14 mouse cellular contexts compared by ENCODE assay signal in the genomic region with DNA sequence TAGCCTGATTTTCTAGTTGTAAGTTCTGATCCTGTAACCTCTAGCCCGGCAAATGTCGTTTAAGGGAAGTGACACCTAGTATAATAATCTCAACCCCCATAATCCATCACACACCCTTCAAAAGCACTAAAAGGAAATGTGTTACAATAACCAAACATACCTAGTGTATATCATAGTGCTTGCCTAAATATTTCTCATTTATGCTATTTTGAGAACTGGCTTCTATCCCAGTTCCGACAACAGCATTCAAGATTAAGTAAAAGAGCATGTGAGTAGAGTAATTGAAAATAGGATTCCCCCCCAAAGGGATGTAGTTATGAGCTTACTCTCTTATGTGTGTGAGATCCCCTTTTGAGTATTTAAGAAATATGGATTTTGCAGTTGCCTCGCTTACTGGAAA.
A peak's percentile ranks its signal among the peaks of the same experiment; 100 is the strongest.
DNase-seq lines count a peak whose midpoint lies in the region; ATAC-seq lines count a peak whose summit lies in the region.
"Had no signal": no experiment of that assay in that cellular context is flagged by ENCODE, and none has a peak within 500 bp of the region (broad histone marks: within the 10 kb centered on the region; RNA-seq: fewer than 3 reads in every experiment).

No protein-coding gene starts in this region.

- H3K27me3 ChIP-seq in forebrain, embryonic 14.5 days (replicated peaks; ENCODE audit: control insufficient read depth, insufficient read depth, low read length), result no peaks in the 10 kb centered on the region
- H3K27me3 ChIP-seq in forebrain, embryonic 10.5 days (ENCODE audit: poor library complexity, severe bottlenecking), result no peaks in the 10 kb centered on the region
- no peaks in the 10 kb centered on the region for H3K27me3 ChIP-seq in hindbrain, embryonic 15.5 days
- no peaks in the 10 kb centered on the region for H3K27me3 ChIP-seq in hindbrain, embryonic 16.5 days (replicated peaks; ENCODE audit: control insufficient read depth, insufficient read depth, low read length)
- H3K27me3 ChIP-seq in lung, embryonic 16.5 days (ENCODE audit: control insufficient read depth, insufficient read depth, low read depth, low read length), result no peaks in the 10 kb centered on the region
- H3K27me3 ChIP-seq: liver, embryonic 13.5 days; midbrain, embryonic 12.5 days had no signal

- H3K27ac ChIP-seq in forebrain, embryonic 14.5 days (ENCODE audit: low read depth, low read length), result no peak overlapping the region
- no peak overlapping the region for H3K27ac ChIP-seq in forebrain, embryonic 10.5 days
- no peak overlapping the region for H3K27ac ChIP-seq in hindbrain, embryonic 15.5 days (replicated peaks)
- H3K27ac ChIP-seq in hindbrain, embryonic 16.5 days (ENCODE audit: low read depth, low read length), result no peak overlapping the region
- peak overlapping the region; percentile 76 for H3K27ac ChIP-seq in lung, embryonic 16.5 days (ENCODE audit: low read length)
- H3K27ac ChIP-seq: hindbrain, postnatal 0 days; liver, embryonic 13.5 days; macrophage; midbrain, embryonic 12.5 days had no signal

- no peak overlapping the region for H3K9ac ChIP-seq in forebrain, embryonic 14.5 days (ENCODE audit: low read length)
- H3K9ac ChIP-seq in hindbrain, embryonic 15.5 days, result no peak overlapping the region
- H3K9ac ChIP-seq in hindbrain, embryonic 16.5 days (ENCODE audit: low read depth, low read length), result no peak overlapping the region
- no peak overlapping the region for H3K9ac ChIP-seq in lung, embryonic 16.5 days (ENCODE audit: low read length)
- H3K9ac ChIP-seq: liver, embryonic 13.5 days; midbrain, embryonic 12.5 days had no signal

- H3K4me3 ChIP-seq in forebrain, embryonic 14.5 days (ENCODE audit: low read depth, low read length), result no peak overlapping the region
- no peak overlapping the region for H3K4me3 ChIP-seq in forebrain, embryonic 10.5 days
- no peak overlapping the region for H3K4me3 ChIP-seq in hindbrain, embryonic 15.5 days
- H3K4me3 ChIP-seq in hindbrain, embryonic 16.5 days (ENCODE audit: low read length), result no peak overlapping the region
- H3K4me3 ChIP-seq in lung, embryonic 16.5 days (ENCODE audit: low read length), result no peak overlapping the region
- H3K4me3 ChIP-seq: liver, embryonic 13.5 days; midbrain, embryonic 12.5 days had no signal

- no peaks in the 10 kb centered on the region for H3K36me3 ChIP-seq in forebrain, embryonic 14.5 days (ENCODE audit: control insufficient read depth, insufficient read depth, low read length)
- H3K36me3 ChIP-seq in forebrain, embryonic 10.5 days (replicated peaks), result no peaks in the 10 kb centered on the region
- H3K36me3 ChIP-seq in hindbrain, embryonic 15.5 days, result no peaks in the 10 kb centered on the region
- no peaks in the 10 kb centered on the region for H3K36me3 ChIP-seq in hindbrain, embryonic 16.5 days (ENCODE audit: control insufficient read depth, insufficient read depth, low read length)
- no peaks in the 10 kb centered on the region for H3K36me3 ChIP-seq in lung, embryonic 16.5 days (ENCODE audit: control insufficient read depth, insufficient read depth, low read length)
- H3K36me3 ChIP-seq: liver, embryonic 13.5 days; midbrain, embryonic 12.5 days had no signal

- H3K4me1 ChIP-seq in forebrain, embryonic 14.5 days (ENCODE audit: control insufficient read depth, insufficient read depth, low read length), result no peaks in the 10 kb centered on the region
- H3K4me1 ChIP-seq in forebrain, embryonic 10.5 days, result no peaks in the 10 kb centered on the region
- 0 out of 2 replicates have a peak, but pooled peaks cover 5% of the 10 kb centered on the region for H3K4me1 ChIP-seq in hindbrain, embryonic 15.5 days (replicated peaks)
- H3K4me1 ChIP-seq in hindbrain, embryonic 16.5 days (ENCODE audit: control insufficient read depth, insufficient read depth, low read depth, low read length), result no peaks in the 10 kb centered on the region
- peaks cover 19% of the 10 kb centered on the region for H3K4me1 ChIP-seq in lung, embryonic 16.5 days (replicated peaks; ENCODE audit: control insufficient read depth, insufficient read depth, low read length)
- H3K4me1 ChIP-seq: liver, embryonic 13.5 days; midbrain, embryonic 12.5 days had no signal

- H3K4me2 ChIP-seq in forebrain, embryonic 14.5 days (ENCODE audit: low read length), result no peak overlapping the region
- no peak overlapping the region for H3K4me2 ChIP-seq in hindbrain, embryonic 15.5 days
- no peak overlapping the region for H3K4me2 ChIP-seq in hindbrain, embryonic 16.5 days (ENCODE audit: low read length)
- H3K4me2 ChIP-seq in lung, embryonic 16.5 days (ENCODE audit: low read depth, low read length), result no peak overlapping the region; the same call in 1 of the 2 replicates
- H3K4me2 ChIP-seq: liver, embryonic 13.5 days; midbrain, embryonic 12.5 days had no signal

- no peaks in the 10 kb centered on the region for H3K9me3 ChIP-seq in forebrain, embryonic 14.5 days (replicated peaks; ENCODE audit: control insufficient read depth, low read length)
- H3K9me3 ChIP-seq in forebrain, embryonic 10.5 days, result no peaks in the 10 kb centered on the region
- no peaks in the 10 kb centered on the region for H3K9me3 ChIP-seq in hindbrain, embryonic 15.5 days
- no peaks in the 10 kb centered on the region for H3K9me3 ChIP-seq in hindbrain, embryonic 16.5 days (ENCODE audit: control insufficient read depth, low read length)
- no peaks in the 10 kb centered on the region for H3K9me3 ChIP-seq in lung, embryonic 16.5 days (ENCODE audit: control insufficient read depth, low read length)
- H3K9me3 ChIP-seq: liver, embryonic 13.5 days; midbrain, embryonic 12.5 days had no signal

- ATAC-seq in forebrain, embryonic 14.5 days, result no peak; the same call in 1 of the 2 replicates
- ATAC-seq in hindbrain, embryonic 15.5 days (ENCODE audit: low FRiP score, low read depth), result peak; percentile 75; the same call in 1 of the 2 replicates
- no peak; the same call in 1 of the 2 replicates for ATAC-seq in hindbrain, embryonic 16.5 days
- ATAC-seq in lung, embryonic 16.5 days (ENCODE audit: low read depth), result peak; percentile 86

- 85% methylated on average over 4 of the region's 4 CpGs for WGBS in forebrain, embryonic 14.5 days
- WGBS in forebrain, embryonic 10.5 days, result 96% methylated on average over 4 of the region's 4 CpGs
- 71% methylated on average over 4 of the region's 4 CpGs for WGBS in hindbrain, embryonic 15.5 days
- WGBS in hindbrain, embryonic 16.5 days, result 70% methylated on average over 4 of the region's 4 CpGs
- 18% methylated on average over 4 of the region's 4 CpGs for WGBS in lung, embryonic 16.5 days

- peak; percentile 13 for DNase-seq in forebrain, embryonic 14.5 days (ENCODE audit: low spot score)
- no peak for DNase-seq in forebrain, embryonic 10.5 days (ENCODE audit: extremely low spot score, low spot score)
- DNase-seq in lung, postnatal 14 days, result no peak
- peak; percentile 27 for DNase-seq in adipocyte (ENCODE audit: low spot score)
- no peak for DNase-seq in left cerebral cortex, adult 11 months (ENCODE audit: low spot score)
- DNase-seq: kidney, adult 8-10 months; liver, embryonic 13.5 days; thymus, adult 18-20 months had no signal

Comparison
In these comparisons a context has a peak if more than half of its experiments do, and no peak if none do; other contexts are left out.
1. ATAC-seq: peak in hindbrain, embryonic 15.5 days (single experiment) and lung, embryonic 16.5 days (single experiment); none in forebrain, embryonic 14.5 days (single experiment) and hindbrain, embryonic 16.5 days (single experiment).
2. DNase-seq: peak in forebrain, embryonic 14.5 days (single experiment) and adipocyte (single experiment); none in forebrain, embryonic 10.5 days (single experiment), lung, postnatal 14 days (single experiment) and left cerebral cortex, adult 11 months (single experiment).